Mouse (Mus musculus) liver, postnatal 0 days (tissue): ENCODE results near the gene Ccl22. TPM values are rescaled to one million over a fixed set of nuclear protein-coding genes. Genes with fewer than 3 reads are reported as not detected.

Source experiments
- ATAC-seq: fragments of 200-750 bp; cut with Nextera tagmentation; 2 replicates; pipeline ENCODE4 v1.8.0; 2017; ENCODE audit warnings: mild to moderate bottlenecking, moderate library complexity
- DNase-seq: peaks from one replicate; pipeline ENCODE4 v3.0.0-alpha.2; 2016
- H3K27ac ChIP-seq: fragments of 300-500 bp; sonication (generic); 2 replicates; pipeline ENCODE4 v1.5.1; 2014; ENCODE audit warnings: antibody characterized with exemption, moderate library complexity, mild to moderate bottlenecking, low read depth
- H3K27me3 ChIP-seq: fragments of 300-500 bp; sonication (generic); 2 replicates; pipeline ENCODE4 v1.6.1; 2014; ENCODE audit warnings: low read length, control low read depth, mixed read lengths; ENCODE audit not compliant: insufficient read depth
- H3K36me3 ChIP-seq: fragments of 300-500 bp; sonication (generic); replicated peaks from 2 replicates; pipeline ENCODE4 v1.6.1; 2014; ENCODE audit warnings: mild to moderate bottlenecking, control low read depth, low read length, moderate library complexity, mixed read lengths; ENCODE audit not compliant: insufficient read depth
- H3K4me1 ChIP-seq: fragments of 300-500 bp; sonication (generic); 2 replicates; pipeline ENCODE4 v1.6.1; 2014; ENCODE audit warnings: antibody characterized with exemption, mild to moderate bottlenecking, control low read depth; ENCODE audit not compliant: insufficient read depth
- H3K4me2 ChIP-seq: fragments of 300-500 bp; sonication (generic); 2 replicates; pipeline ENCODE4 v1.6.1; 2014; ENCODE audit warnings: low read depth, mild to moderate bottlenecking, low read length, moderate library complexity, mixed read lengths
- H3K4me3 ChIP-seq: fragments of 300-500 bp; sonication (generic); 2 replicates; pipeline ENCODE4 v1.5.1; 2014; ENCODE audit warnings: low read depth, low read length
- H3K9ac ChIP-seq: fragments of 300-500 bp; sonication (generic); replicated peaks from 2 replicates; pipeline ENCODE4 v1.6.1; 2014; ENCODE audit warnings: mild to moderate bottlenecking, moderate library complexity
- H3K9me3 ChIP-seq: fragments of 300-500 bp; sonication (generic); 2 replicates; pipeline ENCODE4 v1.6.1; 2016; ENCODE audit warnings: mild to moderate bottlenecking, control low read depth, low read length, mixed read lengths
- CTCF ChIP-seq: sonication (generic); IDR thresholded peaks from 2 replicates; pipeline ENCODE4 v1.5.1; 2016; ENCODE audit warnings: antibody characterized with exemption, low read depth
- EP300 ChIP-seq: IDR thresholded peaks from 2 replicates; pipeline ENCODE4 v1.6.1; 2016; ENCODE audit warnings: antibody characterized with exemption, low read depth, mild to moderate bottlenecking
- WGBS: fragments of 180-500 bp; shearing (Covaris S2); extraction: QIAGEN DNeasy Blood & Tissue Kit; methylation state at CpG from one replicate; pipeline ENCODE4 v1.1.7; 2014; ENCODE audit not compliant: insufficient replicate concordance; 5-methylcytosine and 5-hydroxymethylcytosine counted together
- polyA plus RNA-seq: library from polyadenylated mRNA; unstranded; fragments of >200 nt; fragmentation: Nextera tagmentation; extraction: Ambion mirVana; gene quantifications from 2 replicates; pipeline ENCODE4 v1.2.1, GENCODE M21; 2015

Gene Ccl22
- polyA plus RNA-seq, 1 experiment from 2014 or later: 0.28 TPM

DNA sequence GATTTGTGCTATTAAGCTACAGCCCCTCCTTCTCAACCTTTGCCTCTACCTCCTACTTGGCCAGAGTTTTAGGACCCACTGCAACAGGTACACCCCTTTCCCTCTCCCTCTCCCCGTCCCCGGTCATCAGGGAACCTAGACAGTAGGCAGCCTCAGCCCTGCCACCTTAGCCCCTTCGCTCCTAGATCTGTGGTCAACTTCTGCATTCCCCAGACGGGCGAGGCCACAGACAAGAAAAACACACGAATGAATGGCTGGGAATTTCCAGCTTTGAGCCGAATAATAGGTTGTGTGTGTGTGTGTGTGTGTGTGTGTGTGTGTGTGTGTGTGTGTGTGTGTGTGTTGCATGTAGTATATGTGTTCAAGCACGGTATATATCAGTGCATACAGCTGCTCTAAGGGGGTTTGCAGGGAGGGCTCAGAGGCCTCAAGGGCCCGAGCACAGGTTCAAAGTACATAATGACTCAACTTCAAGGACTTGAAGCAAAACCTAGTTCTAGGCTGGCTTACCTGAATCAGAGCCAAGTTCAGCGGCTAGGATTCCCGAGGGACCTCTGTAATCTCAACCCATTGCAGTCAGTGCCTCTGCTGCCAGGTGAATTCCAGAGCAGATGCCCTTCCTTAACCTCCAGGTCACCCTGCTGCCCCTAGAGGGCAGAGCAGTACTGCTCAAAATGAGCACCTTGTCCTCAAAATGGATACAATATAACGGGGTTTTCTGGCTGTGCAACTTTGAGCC, 40.0 kb downstream of the Ccl22 start:
- ATAC-seq: no peak
- Histone ChIP-seq H3K4me3 (no peak overlapping the region), H3K27ac (no peak overlapping the region), H3K9ac (no peak overlapping the region), H3K9me3 (no peaks in the 10 kb centered on the region), H3K4me2 (no peak overlapping the region), H3K36me3 (no peaks in the 10 kb centered on the region), H3K4me1 (peaks cover 30% of the 10 kb centered on the region), H3K27me3 (no peaks in the 10 kb centered on the region)
- DNase-seq: peak; percentile 74
- WGBS: 52% methylated on average over 12 of the region's 12 CpGs
- TF ChIP-seq CTCF (peak; percentile 87), EP300 (0 out of 2 replicates have a peak, but pooled peaks have one; percentile 30)

DNA sequence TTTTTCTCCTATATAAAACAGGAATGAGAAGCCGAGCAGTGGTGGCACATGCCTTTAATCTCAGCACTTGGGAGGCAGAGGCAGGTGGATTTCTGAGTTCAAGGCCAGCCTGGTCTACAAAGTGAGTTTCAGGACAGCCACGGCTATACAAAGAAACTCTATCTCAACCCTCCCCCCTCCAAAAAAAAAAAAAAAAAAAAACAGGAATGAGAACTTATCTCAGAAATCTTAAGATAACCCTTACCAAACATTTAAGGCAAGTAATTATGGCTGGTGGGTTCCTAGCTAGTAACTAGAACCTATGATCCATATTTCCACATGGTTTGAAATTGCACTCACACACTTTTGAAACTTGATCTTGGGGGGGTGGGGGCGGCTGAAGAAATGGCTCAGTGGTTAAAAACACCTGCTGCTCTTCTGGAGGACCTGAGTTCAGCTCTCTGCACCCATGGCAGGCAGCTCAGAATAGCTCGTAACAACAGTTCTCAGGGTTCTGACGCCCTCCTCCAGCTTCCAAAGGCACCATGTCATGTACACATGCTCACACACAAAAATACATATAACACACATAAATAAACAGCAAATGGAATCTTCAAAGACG, 40.7 kb downstream of the Ccl22 start:
- 65% methylated on average over 6 of the region's 6 CpGs for WGBS
- peak overlapping the region; percentile 96 for H3K27ac ChIP-seq

DNA sequence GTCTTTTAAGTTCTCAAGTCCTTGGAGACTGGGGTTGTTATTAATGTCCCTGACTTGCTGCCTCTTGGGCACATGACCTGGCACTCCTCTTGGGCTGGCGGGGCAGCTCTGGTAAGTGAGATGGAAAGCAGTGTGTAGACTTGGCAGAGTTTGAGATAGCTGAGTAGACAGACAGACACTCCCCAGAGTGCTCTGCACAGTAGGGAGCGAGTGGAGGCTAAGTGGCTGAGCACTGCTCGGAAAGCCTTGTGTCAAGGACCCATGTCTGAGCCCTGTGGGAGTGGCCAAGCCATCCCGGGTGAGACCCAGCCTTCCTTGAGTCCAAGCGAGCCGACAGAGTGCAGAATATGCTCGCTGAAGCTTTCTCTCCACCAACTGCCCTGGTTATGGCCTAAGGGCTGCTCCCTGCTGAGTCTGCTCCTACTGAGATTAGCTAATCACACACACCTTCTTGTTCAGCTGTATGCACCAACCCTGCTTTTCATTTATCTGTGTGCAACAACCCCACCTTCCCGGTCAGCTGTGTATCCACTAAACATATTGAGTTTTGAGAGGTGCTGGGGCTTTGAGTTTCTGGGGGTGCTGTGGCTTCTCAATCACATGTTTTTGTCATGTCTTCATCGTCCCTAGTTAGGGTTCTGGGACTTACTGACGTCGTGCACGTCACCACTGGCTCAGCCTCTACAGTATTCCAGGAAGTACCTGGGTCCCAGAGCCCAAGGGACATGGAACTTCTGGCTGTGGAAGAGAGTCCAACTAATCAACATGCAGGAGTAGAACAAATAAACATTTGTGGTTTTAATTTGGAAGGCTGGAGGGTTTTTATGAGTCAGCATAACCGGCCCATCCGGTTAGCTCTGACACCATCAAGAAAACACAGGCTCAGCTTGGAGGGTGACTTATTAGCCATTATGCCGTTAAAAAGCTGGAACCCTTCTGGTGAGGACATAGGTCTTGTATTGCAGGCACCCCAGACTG, 42.4 kb downstream of the Ccl22 start:
- Histone ChIP-seq H3K4me3 (no peak overlapping the region), H3K9ac (peak overlapping the region; percentile 34), H3K9me3 (no peaks in the 10 kb centered on the region), H3K36me3 (no peaks in the 10 kb centered on the region), H3K27ac (peak overlapping the region; percentile 96), H3K4me2 (peak overlapping the region; percentile 51), H3K27me3 (no peaks in the 10 kb centered on the region), H3K4me1 (peaks cover 21% of the 10 kb centered on the region)
- 56% methylated on average over 15 of the region's 15 CpGs for WGBS
- DNase-seq (peak; percentile 75), ATAC-seq (peak; percentile 97)
- TF ChIP-seq EP300 (peak; percentile 100), CTCF (no peak)

More for the DNA sequence above, 40.7 kb downstream of the Ccl22 start:
- Histone ChIP-seq H3K9ac (no peak overlapping the region), H3K4me3 (no peak overlapping the region), H3K36me3 (no peaks in the 10 kb centered on the region), H3K4me1 (peaks cover 30% of the 10 kb centered on the region), H3K9me3 (no peaks in the 10 kb centered on the region), H3K4me2 (no peak overlapping the region), H3K27me3 (no peaks in the 10 kb centered on the region)
- no peak for TF ChIP-seq EP300
- ATAC-seq (no peak), DNase-seq (no peak)

DNA sequence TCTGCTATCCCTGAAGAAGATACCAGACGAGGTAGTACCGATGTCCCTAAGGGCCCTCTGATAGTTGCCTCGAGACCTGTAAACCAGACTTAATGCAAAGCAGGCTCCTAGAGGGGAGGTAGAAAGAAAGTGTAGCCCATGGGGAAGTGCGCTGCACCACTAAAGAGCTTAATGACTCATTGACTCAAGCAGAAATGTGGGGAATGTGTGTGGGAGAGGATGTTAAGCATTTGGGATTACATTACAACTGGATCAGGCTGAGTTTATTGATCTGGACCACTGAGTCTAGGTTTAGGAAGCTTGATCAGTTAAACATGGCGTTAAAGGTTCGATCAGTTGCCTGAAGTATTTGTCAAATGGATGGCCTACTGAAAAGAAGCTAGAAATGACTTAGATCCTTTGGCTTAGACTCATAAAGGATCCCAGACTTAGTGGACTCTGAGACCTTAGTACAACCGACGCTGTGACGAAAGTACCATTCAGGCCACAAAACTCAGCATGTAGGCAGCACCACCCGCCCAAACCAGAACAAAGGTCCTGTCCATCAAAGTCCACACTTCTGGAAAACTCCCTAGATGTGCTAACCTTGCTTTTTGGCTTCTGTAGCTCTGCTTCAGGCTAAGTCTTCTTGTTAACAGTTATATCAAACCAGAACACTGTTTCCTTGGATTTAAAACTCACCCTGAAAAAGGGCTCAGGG, 44.0 kb downstream of the Ccl22 start:
- Histone ChIP-seq H3K36me3 (no peaks in the 10 kb centered on the region), H3K9me3 (no peaks in the 10 kb centered on the region), H3K4me1 (peaks cover 21% of the 10 kb centered on the region), H3K9ac (no peak overlapping the region), H3K27me3 (no peaks in the 10 kb centered on the region), H3K27ac (no peak overlapping the region; the same call in 1 of the 2 replicates), H3K4me2 (no peak overlapping the region), H3K4me3 (no peak overlapping the region)
- ATAC-seq (no peak), DNase-seq (no peak)
- 80% methylated on average over 10 of the region's 10 CpGs for WGBS
- no peak for TF ChIP-seq EP300
- TF ChIP-seq CTCF: no peak

DNA sequence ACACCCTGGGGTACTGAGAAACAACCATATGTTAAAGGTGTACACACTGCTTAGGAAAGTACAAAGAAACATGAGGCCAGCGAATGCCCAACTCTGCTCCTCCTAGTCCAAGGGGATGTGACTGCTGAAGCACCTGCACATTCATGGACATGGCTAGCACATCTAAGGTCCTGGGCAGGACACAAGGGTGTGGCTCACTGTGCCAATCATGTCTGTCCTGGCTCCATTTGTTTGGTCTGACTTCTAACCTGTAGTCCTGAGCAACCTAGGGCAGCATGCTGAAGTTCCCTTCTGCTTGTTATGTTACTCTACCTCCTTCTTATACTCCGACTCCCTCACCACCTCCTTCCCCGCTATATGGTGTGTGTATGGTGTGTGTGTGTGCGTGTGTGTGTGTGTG, 49.0 kb downstream of the Ccl22 start:
- Histone ChIP-seq H3K4me3 (no peak overlapping the region), H3K4me2 (no peak overlapping the region), H3K9ac (no peak overlapping the region), H3K36me3 (no peaks in the 10 kb centered on the region), H3K9me3 (no peaks in the 10 kb centered on the region), H3K4me1 (peaks cover 3% of the 10 kb centered on the region; the same call in 1 of the 2 replicates), H3K27me3 (no peaks in the 10 kb centered on the region), H3K27ac (no peak overlapping the region)
- no peak for DNase-seq
- TF ChIP-seq EP300 (no peak), CTCF (no peak)
- 81% methylated on average over 4 of the region's 4 CpGs for WGBS
- ATAC-seq: peak; percentile 70
